Mouse (Mus musculus) liver, adult 2 months (tissue): ENCODE data around the gene Zdhhc12.

Experiments
- CTCF ChIP-seq: fragments of 200-500 bp; IDR thresholded peaks from 2 replicates; pipeline ENCODE4 v1.5.1; 2011; ENCODE audit warnings: low read depth, low read length, control low read depth
- POLR2A ChIP-seq: fragments of 200-500 bp; IDR thresholded peaks from 2 replicates; pipeline ENCODE4 v1.6.1; 2011; ENCODE audit warnings: low read length, control low read depth; ENCODE audit not compliant: insufficient read depth; ENCODE audit errors: extremely low read depth

GRCm38 (mm10) chr2:30132801-30133612 lies 39.6 kb upstream of the Zdhhc12 start:
- TF ChIP-seq CTCF (no peak), POLR2A (no peak)
